Comparison of ENCODE assay signal across 8 mouse cellular contexts in genomic region chr11:6266621-6267020, GRCm38 (mm10). TPM values are rescaled to one million over a fixed set of nuclear protein-coding genes. Genes with fewer than 3 reads are reported as not detected.
DNase-seq lines count a peak whose midpoint lies in the region; ATAC-seq and TF ChIP-seq lines count a peak whose summit lies in the region.

No protein-coding gene starts in this region.

- H3K9me3 ChIP-seq in erythroblast, embryonic 14.5 days (ENCODE audit: control insufficient read depth, low read length), result no peaks in the 10 kb centered on the region
- no peaks in the 10 kb centered on the region for H3K9me3 ChIP-seq in limb, embryonic 15.5 days
- H3K9me3 ChIP-seq in stomach, embryonic 16.5 days (replicated peaks; ENCODE audit: control insufficient read depth, low read length), result no peaks in the 10 kb centered on the region

- H3K9ac ChIP-seq in limb, embryonic 15.5 days, result peak overlapping the region; percentile 70
- H3K9ac ChIP-seq in stomach, embryonic 16.5 days (ENCODE audit: low read length), result peak overlapping the region; percentile 73

- no peak for ATAC-seq in erythroblast, adult 5-6 weeks (replicated peaks; ENCODE audit: low FRiP score, poor library complexity, severe bottlenecking)
- no peak for ATAC-seq in limb, embryonic 15.5 days (ENCODE audit: insufficient number of reproducible peaks, low FRiP score, low TSS enrichment, low read depth)
- ATAC-seq in stomach, embryonic 16.5 days (ENCODE audit: insufficient read depth, low FRiP score), result no peak

- H3K4me2 ChIP-seq in limb, embryonic 15.5 days, result peak overlapping the region; percentile 84
- peak overlapping the region; percentile 82 for H3K4me2 ChIP-seq in stomach, embryonic 16.5 days (ENCODE audit: low read depth, low read length)

- H3K27me3 ChIP-seq in erythroblast, embryonic 14.5 days (ENCODE audit: control insufficient read depth), result no peaks in the 10 kb centered on the region
- no peaks in the 10 kb centered on the region for H3K27me3 ChIP-seq in spleen, adult 2 months (ENCODE audit: control insufficient read depth, insufficient read depth, low read length)
- no peaks in the 10 kb centered on the region for H3K27me3 ChIP-seq in limb, embryonic 15.5 days
- no peaks in the 10 kb centered on the region for H3K27me3 ChIP-seq in stomach, embryonic 16.5 days (ENCODE audit: control insufficient read depth, insufficient read depth, low read length)

- peak overlapping the region; percentile 78 for H3K4me3 ChIP-seq in erythroblast, embryonic 14.5 days (replicated peaks)
- peak overlapping the region; percentile 85; the same call in 1 of the 2 replicates for H3K4me3 ChIP-seq in spleen, adult 2 months (ENCODE audit: extremely low read depth, insufficient read depth, insufficient read length)
- H3K4me3 ChIP-seq in limb, embryonic 15.5 days, result peak overlapping the region; percentile 76
- H3K4me3 ChIP-seq in stomach, embryonic 16.5 days (replicated peaks; ENCODE audit: low read length), result peak overlapping the region; percentile 56

- 77% methylated on average over 9 of the region's 9 CpGs for WGBS in spleen, adult 2 months
- WGBS in limb, embryonic 15.5 days, result 64% methylated on average over 9 of the region's 9 CpGs
- WGBS in stomach, embryonic 16.5 days, result 65% methylated on average over 9 of the region's 9 CpGs

- peaks cover 64% of the 10 kb centered on the region for H3K36me3 ChIP-seq in erythroblast, embryonic 14.5 days (ENCODE audit: control insufficient read depth)
- peaks cover 28% of the 10 kb centered on the region for H3K36me3 ChIP-seq in spleen, adult 2 months (ENCODE audit: control insufficient read depth, insufficient read depth, low read length)
- H3K36me3 ChIP-seq in limb, embryonic 15.5 days, result peaks cover 57% of the 10 kb centered on the region
- H3K36me3 ChIP-seq in stomach, embryonic 16.5 days (ENCODE audit: control insufficient read depth, insufficient read depth, low read length), result peaks cover 24% of the 10 kb centered on the region

- no peak for TF ChIP-seq CTCF in spleen, adult 2 months (IDR thresholded peaks at IDR 0.05; ENCODE audit: extremely low read depth, insufficient read depth, insufficient read length, insufficient replicate concordance)

- peaks cover 26% of the 10 kb centered on the region for H3K4me1 ChIP-seq in erythroblast, embryonic 14.5 days (ENCODE audit: control insufficient read depth)
- peaks cover 6% of the 10 kb centered on the region; the same call in 1 of the 2 replicates for H3K4me1 ChIP-seq in spleen, adult 2 months (ENCODE audit: control insufficient read depth, insufficient read depth, insufficient read length)
- peaks cover 8% of the 10 kb centered on the region for H3K4me1 ChIP-seq in limb, embryonic 15.5 days
- H3K4me1 ChIP-seq in stomach, embryonic 16.5 days (ENCODE audit: control insufficient read depth, insufficient read depth, low read length), result peaks cover 6% of the 10 kb centered on the region; the same call in 1 of the 2 replicates

- DNase-seq in spleen, adult 2 months (ENCODE audit: low read depth in 1 of 2, low spot score in 2 of 2), result no peak
- no peak for DNase-seq in spleen, postnatal 4 days (ENCODE audit: low spot score in 2 of 2)
- no peak for DNase-seq in embryo, embryonic 11 days
- no peak for DNase-seq in adrenal gland, postnatal 14 days

- TF ChIP-seq POLR2A in spleen, adult 2 months (IDR thresholded peaks at IDR 0.05; ENCODE audit: low read depth, low read length), result no peak

- H3K27ac ChIP-seq in spleen, adult 2 months (ENCODE audit: insufficient read depth, low read length), result no peak overlapping the region
- no peak overlapping the region for H3K27ac ChIP-seq in limb, embryonic 15.5 days
- no peak overlapping the region for H3K27ac ChIP-seq in stomach, embryonic 16.5 days (ENCODE audit: low read length)

RNA-seq across cellular contexts. Expression of gene Ddx56, which starts 1.0 kb away (rescaled TPM):
- polyA plus RNA-seq in erythroblast, embryonic 14.5 days (2012), result 0.36 and 0.37 TPM in 2 replicates
- total RNA-seq in erythroblast, adult 5-6 weeks (2015; ENCODE audit: low replicate concordance), result 4.0 and 16.9 TPM in 2 replicates
- 3.3 and 9.0 TPM in 2 replicates for total RNA-seq in erythroblast, adult 5-6 weeks (2017; ENCODE audit: low replicate concordance)
- polyA plus RNA-seq in spleen, adult 2 months (2012; rRNA removed), result 17.4 and 19.5 TPM in 2 replicates
- 81.0 and 91.8 TPM in 2 replicates for polyA plus RNA-seq in limb, embryonic 15.5 days (2015; fragmentation: Nextera tagmentation; extraction: Ambion mirVana)
- 85.2 and 87.6 TPM in 2 replicates for polyA plus RNA-seq in stomach, embryonic 16.5 days (2015; fragmentation: Nextera tagmentation; extraction: Ambion mirVana)
- total RNA-seq in adrenal gland, postnatal 14 days (2021), result 50.1 and 50.7 TPM in 2 replicates

RNA-seq across cellular contexts. Expression of gene Tmed4, which starts 8.0 kb away (rescaled TPM):
- 3.1 and 3.2 TPM in 2 replicates for polyA plus RNA-seq in erythroblast, embryonic 14.5 days (2012)
- total RNA-seq in erythroblast, adult 5-6 weeks (2015; ENCODE audit: low replicate concordance), result 10.0 and 11.7 TPM in 2 replicates
- total RNA-seq in erythroblast, adult 5-6 weeks (2017; ENCODE audit: low replicate concordance), result 7.4 and 13.2 TPM in 2 replicates
- 45.7 and 54.5 TPM in 2 replicates for polyA plus RNA-seq in spleen, adult 2 months (2012; rRNA removed)
- polyA plus RNA-seq in limb, embryonic 15.5 days (2015; fragmentation: Nextera tagmentation; extraction: Ambion mirVana), result 104 and 106 TPM in 2 replicates
- polyA plus RNA-seq in stomach, embryonic 16.5 days (2015; fragmentation: Nextera tagmentation; extraction: Ambion mirVana), result 119 and 122 TPM in 2 replicates
- total RNA-seq in adrenal gland, postnatal 14 days (2021), result 87.9 and 88.6 TPM in 2 replicates

RNA-seq across cellular contexts. Expression of gene Ogdh, which starts 24.8 kb away (rescaled TPM):
- 13.2 and 19.7 TPM in 2 replicates for polyA plus RNA-seq in erythroblast, embryonic 14.5 days (2012)
- 78.6 and 82.6 TPM in 2 replicates for total RNA-seq in erythroblast, adult 5-6 weeks (2015; ENCODE audit: low replicate concordance)
- total RNA-seq in erythroblast, adult 5-6 weeks (2017; ENCODE audit: low replicate concordance), result 88.5 and 94.4 TPM in 2 replicates
- 63.4 and 64.6 TPM in 2 replicates for polyA plus RNA-seq in spleen, adult 2 months (2012; rRNA removed)
- 91.4 and 101 TPM in 2 replicates for polyA plus RNA-seq in limb, embryonic 15.5 days (2015; fragmentation: Nextera tagmentation; extraction: Ambion mirVana)
- polyA plus RNA-seq in stomach, embryonic 16.5 days (2015; fragmentation: Nextera tagmentation; extraction: Ambion mirVana), result 134 and 137 TPM in 2 replicates
- total RNA-seq in adrenal gland, postnatal 14 days (2021), result 914 and 944 TPM in 2 replicates

RNA-seq across cellular contexts. Expression of gene Npc1l1, which starts 36.7 kb away (rescaled TPM):
- not detected in 2 replicates for polyA plus RNA-seq in erythroblast, embryonic 14.5 days (2012)
- not detected in 2 replicates for total RNA-seq in erythroblast, adult 5-6 weeks (2015; ENCODE audit: low replicate concordance)
- not detected in 2 replicates for total RNA-seq in erythroblast, adult 5-6 weeks (2017; ENCODE audit: low replicate concordance)
- polyA plus RNA-seq in spleen, adult 2 months (2012; rRNA removed), result 0.19 and 0.21 TPM in 2 replicates
- 0.07 and 0.13 TPM in 2 replicates for polyA plus RNA-seq in limb, embryonic 15.5 days (2015; fragmentation: Nextera tagmentation; extraction: Ambion mirVana)
- polyA plus RNA-seq in stomach, embryonic 16.5 days (2015; fragmentation: Nextera tagmentation; extraction: Ambion mirVana), result 3.5 and 3.8 TPM in 2 replicates
- total RNA-seq in adrenal gland, postnatal 14 days (2021), result not detected in 2 replicates

Comparison
In these comparisons a context has a peak if more than half of its experiments do, and no peak if none do; other contexts are left out.
1. RNA of gene Ddx56, which starts 1.0 kb away (polyA plus RNA-seq): 85.2 to 87.6 TPM in stomach, embryonic 16.5 days, 81.0 to 91.8 TPM in limb, embryonic 15.5 days and 17.4 to 19.5 TPM in spleen, adult 2 months; 0.36 to 0.37 TPM in erythroblast, embryonic 14.5 days; every median in the first group is over 10 times any median in the second.
2. RNA of gene Tmed4, which starts 8.0 kb away (polyA plus RNA-seq): 119 to 122 TPM in stomach, embryonic 16.5 days, 104 to 106 TPM in limb, embryonic 15.5 days and 45.7 to 54.5 TPM in spleen, adult 2 months; 3.1 to 3.2 TPM in erythroblast, embryonic 14.5 days; every median in the first group is over 10 times any median in the second.
3. Peak in every context shown above with its lines, with median percentiles within 50 percentile points of each other: H3K4me3 ChIP-seq.